Mouse (Mus musculus): ENCODE measurements at regions not wholly inside any gene's neighbourhood (a gene's known extent, or its start where the extent isn't known, plus 50 kb on each side); places are given as distances from the start of the nearest gene placed in this dataset.
"Not testable (repeated sequence)": the region's sequence is repeated elsewhere in the genome, so short reads cannot be mapped to it uniquely, and the experiment has no call there.

DNA sequence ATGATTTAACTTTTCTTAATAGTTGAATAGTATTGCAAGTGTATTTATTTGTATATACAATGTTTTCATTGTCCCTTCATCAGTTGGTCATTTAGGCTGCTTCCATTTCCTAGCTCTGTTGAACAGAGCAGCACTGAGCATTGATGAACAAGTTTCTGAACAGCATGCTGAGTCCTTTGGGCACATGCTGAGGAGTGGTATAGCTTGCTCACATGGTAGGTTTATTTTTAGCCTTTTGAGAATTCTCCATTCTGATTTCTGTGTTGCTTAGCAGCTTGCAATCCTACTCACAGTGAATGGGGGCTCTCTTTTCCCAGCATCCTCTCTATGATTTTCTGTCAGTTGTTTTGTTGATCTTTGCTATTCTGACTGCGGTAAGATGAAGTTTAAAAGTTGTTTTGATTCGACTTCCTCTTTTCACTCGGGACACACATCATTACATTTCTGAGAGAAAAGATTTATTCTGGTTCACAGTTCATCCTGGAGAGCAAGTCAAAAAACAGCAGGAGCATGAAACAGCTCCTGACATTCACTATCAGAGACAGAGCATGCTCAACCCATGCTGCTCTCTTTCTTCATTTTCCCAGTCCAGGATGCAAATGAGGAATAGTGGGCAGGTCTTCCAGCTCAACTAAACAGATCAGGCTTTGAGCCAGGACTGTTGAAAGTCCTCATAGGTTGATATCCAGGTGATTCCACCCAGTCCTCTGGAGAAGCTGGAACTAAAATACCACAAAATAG lies 413.1 kb downstream of the Gm37988 start:
- ATAC-seq (ENCODE audit: low FRiP score) (no peak), DNase-seq (ENCODE audit: low spot score) (no peak)
- Histone ChIP-seq H3K27me3 (ENCODE audit: control insufficient read depth, insufficient read depth, low read length) (no peaks in the 10 kb centered on the region), H3K9ac (ENCODE audit: low read depth, low read length) (no peak overlapping the region), H3K4me3 (ENCODE audit: low read depth, low read length) (no peak overlapping the region), H3K4me2 (replicated peaks; ENCODE audit: low read depth, low read length) (no peak overlapping the region), H3K9me3 (ENCODE audit: control insufficient read depth, low read length) (no peaks in the 10 kb centered on the region), H3K36me3 (ENCODE audit: control insufficient read depth, insufficient read depth, low read length) (no peaks in the 10 kb centered on the region), H3K27ac (ENCODE audit: low read depth, low read length) (no peak overlapping the region), H3K4me1 (replicated peaks; ENCODE audit: control insufficient read depth, insufficient read depth, low read length) (no peaks in the 10 kb centered on the region)
- WGBS = 80% methylated on average over 3 of the region's 3 CpGs

DNA sequence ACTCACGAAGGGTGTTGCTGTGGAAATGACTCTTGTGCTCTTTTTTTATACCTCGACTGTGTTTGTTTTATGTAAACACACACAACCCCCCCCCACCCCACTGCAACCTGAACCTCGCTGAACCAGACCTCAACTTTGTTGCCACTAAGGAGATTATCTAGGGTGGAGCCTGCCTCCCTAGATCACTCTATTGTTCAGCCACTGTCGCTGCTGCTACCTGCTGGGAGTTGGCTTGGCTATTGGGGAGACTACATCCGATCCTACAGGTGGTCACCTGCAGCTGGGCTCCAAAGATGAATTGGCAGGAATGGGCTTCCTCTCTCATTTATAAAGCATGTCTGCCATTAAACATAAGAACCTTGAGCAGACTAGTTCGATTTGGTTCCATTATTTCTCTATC lies 420.2 kb downstream of the Gm37988 start:
- H3K9me3 ChIP-seq (ENCODE audit: control insufficient read depth, low read length) = no peaks in the 10 kb centered on the region
- H3K4me2 ChIP-seq (replicated peaks; ENCODE audit: low read depth, low read length) = no peak overlapping the region
- H3K36me3 ChIP-seq (ENCODE audit: control insufficient read depth, insufficient read depth, low read length) = no peaks in the 10 kb centered on the region
- no peak overlapping the region for H3K27ac ChIP-seq (ENCODE audit: low read depth, low read length)
- no peak for DNase-seq (ENCODE audit: low spot score)
- H3K9ac ChIP-seq (ENCODE audit: low read depth, low read length) = no peak overlapping the region
- H3K4me3 ChIP-seq (ENCODE audit: low read depth, low read length) = no peak overlapping the region
- ATAC-seq (ENCODE audit: low FRiP score) = no peak
- H3K4me1 ChIP-seq (replicated peaks; ENCODE audit: control insufficient read depth, insufficient read depth, low read length) = no peaks in the 10 kb centered on the region
- WGBS = 38% methylated on average over 6 of the region's 6 CpGs
- 0 out of 2 replicates have a peak, but pooled peaks cover 2% of the 10 kb centered on the region for H3K27me3 ChIP-seq (ENCODE audit: control insufficient read depth, insufficient read depth, low read length)

DNA sequence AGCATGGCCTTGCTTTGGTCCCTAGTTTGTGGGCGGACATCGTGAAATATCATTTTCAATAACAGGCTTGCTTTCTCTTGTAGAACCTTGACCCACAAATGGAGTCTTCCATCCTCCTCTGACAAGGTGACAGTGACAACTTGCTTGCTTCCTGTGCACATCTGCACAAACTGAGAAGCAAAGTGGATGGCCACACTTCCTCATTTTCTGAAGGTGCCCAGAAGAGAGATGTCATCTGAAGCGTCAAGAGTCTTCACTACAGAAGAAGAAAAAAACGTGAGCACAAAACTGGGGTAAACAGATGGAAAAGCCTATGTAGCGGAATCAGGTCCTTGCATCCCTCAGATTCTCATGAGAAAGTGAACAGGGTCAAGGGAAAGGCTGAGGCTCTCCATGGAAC lies 423.5 kb downstream of the Gm37988 start:
- Histone ChIP-seq H3K9ac (ENCODE audit: low read depth, low read length) (no peak overlapping the region), H3K4me1 (replicated peaks; ENCODE audit: control insufficient read depth, insufficient read depth, low read length) (no peaks in the 10 kb centered on the region), H3K27me3 (ENCODE audit: control insufficient read depth, insufficient read depth, low read length) (0 out of 2 replicates have a peak, but pooled peaks cover 2% of the 10 kb centered on the region), H3K9me3 (ENCODE audit: control insufficient read depth, low read length) (no peaks in the 10 kb centered on the region), H3K4me2 (replicated peaks; ENCODE audit: low read depth, low read length) (no peak overlapping the region), H3K4me3 (ENCODE audit: low read depth, low read length) (no peak overlapping the region), H3K36me3 (ENCODE audit: control insufficient read depth, insufficient read depth, low read length) (no peaks in the 10 kb centered on the region), H3K27ac (ENCODE audit: low read depth, low read length) (no peak overlapping the region)
- 90% methylated on average over 5 of the region's 5 CpGs for WGBS
- no peak for ATAC-seq (ENCODE audit: low FRiP score)
- DNase-seq (ENCODE audit: low spot score) = no peak

DNA sequence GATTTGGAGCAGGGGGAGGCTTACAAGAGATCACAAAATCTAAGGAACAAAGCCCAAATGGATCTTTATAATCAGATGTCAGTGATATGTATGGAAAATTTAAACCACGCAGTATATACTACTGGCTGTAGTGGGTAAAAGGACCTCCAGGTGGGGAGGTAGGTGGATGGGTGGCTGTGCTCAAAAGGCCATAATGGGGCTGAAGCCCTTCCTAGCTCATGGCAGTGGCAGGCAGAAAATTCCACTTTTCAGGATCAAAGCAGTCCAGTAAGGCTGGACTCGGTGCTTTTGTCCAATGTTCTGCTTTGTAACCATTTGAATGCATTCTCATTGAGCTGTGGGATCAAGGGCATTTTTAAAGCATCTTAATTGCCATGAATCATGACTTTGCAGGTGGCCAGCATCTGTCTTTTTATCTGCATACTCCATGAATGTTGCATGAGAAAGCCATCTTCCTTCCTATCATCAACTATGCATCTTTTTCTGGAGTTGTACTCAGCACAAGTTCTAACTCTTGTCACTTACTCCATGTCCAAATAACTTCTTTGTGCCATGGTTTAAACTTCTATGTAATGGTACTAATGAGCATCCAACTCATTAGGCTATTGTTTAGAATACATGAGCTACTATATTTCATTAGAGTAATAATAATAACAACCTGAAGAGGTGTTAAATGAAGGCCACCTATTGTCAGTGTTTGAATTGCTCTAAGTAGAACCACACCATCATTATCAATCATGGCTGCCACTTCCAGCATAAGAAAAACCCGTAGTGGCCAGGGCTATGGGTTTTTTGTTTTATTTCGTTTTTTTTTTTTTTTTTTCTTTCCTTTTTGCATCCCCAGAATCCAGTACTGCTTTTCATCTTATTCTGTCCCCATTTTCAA lies 424.5 kb downstream of the Gm37988 start:
- Histone ChIP-seq H3K36me3 (ENCODE audit: control insufficient read depth, insufficient read depth, low read length) (no peaks in the 10 kb centered on the region), H3K4me3 (ENCODE audit: low read depth, low read length) (no peak overlapping the region), H3K4me1 (replicated peaks; ENCODE audit: control insufficient read depth, insufficient read depth, low read length) (no peaks in the 10 kb centered on the region), H3K9me3 (ENCODE audit: control insufficient read depth, low read length) (no peaks in the 10 kb centered on the region), H3K27me3 (ENCODE audit: control insufficient read depth, insufficient read depth, low read length) (0 out of 2 replicates have a peak, but pooled peaks cover 2% of the 10 kb centered on the region), H3K9ac (ENCODE audit: low read depth, low read length) (no peak overlapping the region), H3K27ac (ENCODE audit: low read depth, low read length) (peak overlapping the region; percentile 44; the same call in 1 of the 2 replicates), H3K4me2 (replicated peaks; ENCODE audit: low read depth, low read length) (no peak overlapping the region)
- peak; percentile 65 for ATAC-seq (ENCODE audit: low FRiP score)
- WGBS = 28% methylated on average over 4 of the region's 4 CpGs
- DNase-seq (ENCODE audit: low spot score) = peak; percentile 38

DNA sequence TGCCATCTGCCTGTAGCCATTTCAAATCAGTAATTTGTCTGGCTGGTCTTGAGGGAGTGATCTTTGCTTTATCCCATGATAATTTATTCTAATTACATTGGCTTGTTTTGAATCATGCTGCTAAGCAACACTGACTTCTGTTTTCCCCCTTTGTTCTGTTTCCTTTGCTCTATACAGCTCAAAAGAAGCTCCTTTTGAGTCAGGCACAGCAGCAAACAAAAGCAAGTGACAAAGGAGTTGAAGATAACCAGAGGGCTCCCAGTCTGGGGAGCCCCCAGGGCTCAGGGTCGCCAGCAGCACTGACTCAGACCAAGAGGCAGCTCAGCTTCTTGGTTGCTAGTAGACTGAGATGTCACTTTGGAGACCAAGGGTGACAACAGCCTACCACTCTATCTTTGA lies 425.2 kb downstream of the Gm37988 start:
- H3K27ac ChIP-seq (ENCODE audit: low read depth, low read length) = 0 out of 2 replicates have a peak overlapping the region, but pooled peaks have one; percentile 10
- ATAC-seq (ENCODE audit: low FRiP score) (peak; percentile 93), DNase-seq (ENCODE audit: low spot score) (peak; percentile 71)
- no peaks in the 10 kb centered on the region for H3K36me3 ChIP-seq (ENCODE audit: control insufficient read depth, insufficient read depth, low read length)
- H3K4me1 ChIP-seq (replicated peaks; ENCODE audit: control insufficient read depth, insufficient read depth, low read length) = no peaks in the 10 kb centered on the region
- H3K4me2 ChIP-seq (replicated peaks; ENCODE audit: low read depth, low read length) = no peak overlapping the region
- no peak overlapping the region for H3K4me3 ChIP-seq (ENCODE audit: low read depth, low read length)
- no peaks in the 10 kb centered on the region for H3K9me3 ChIP-seq (ENCODE audit: control insufficient read depth, low read length)
- 8% methylated on average over 1 of the region's 1 CpGs for WGBS
- no peak overlapping the region for H3K9ac ChIP-seq (ENCODE audit: low read depth, low read length)
- H3K27me3 ChIP-seq (ENCODE audit: control insufficient read depth, insufficient read depth, low read length) = 0 out of 2 replicates have a peak, but pooled peaks cover 2% of the 10 kb centered on the region

DNA sequence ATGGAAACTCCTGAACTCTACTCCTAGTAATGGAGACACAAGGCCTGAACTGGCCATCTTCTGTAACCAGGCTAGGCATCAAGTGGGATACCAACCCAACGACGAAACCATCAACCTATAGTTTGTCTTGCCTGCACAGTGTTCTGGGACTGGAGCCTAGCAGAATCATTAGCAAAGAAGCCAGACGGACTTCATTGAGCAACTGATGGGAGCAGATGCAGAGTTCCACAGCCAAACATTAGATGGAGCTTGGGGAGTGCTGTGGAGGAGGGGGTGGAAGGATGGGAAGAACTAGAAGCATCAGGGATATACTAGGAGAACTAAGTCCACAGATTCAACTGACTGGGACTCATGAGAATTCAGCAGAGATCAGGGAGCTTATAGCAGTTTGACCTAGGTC lies 435.5 kb downstream of the Gm37988 start:
- Histone ChIP-seq H3K27ac (ENCODE audit: low read depth, low read length) (no peak overlapping the region), H3K9me3 (ENCODE audit: control insufficient read depth, low read length) (no peaks in the 10 kb centered on the region), H3K4me1 (replicated peaks; ENCODE audit: control insufficient read depth, insufficient read depth, low read length) (no peaks in the 10 kb centered on the region), H3K4me2 (replicated peaks; ENCODE audit: low read depth, low read length) (no peak overlapping the region), H3K27me3 (ENCODE audit: control insufficient read depth, insufficient read depth, low read length) (no peaks in the 10 kb centered on the region), H3K9ac (ENCODE audit: low read depth, low read length) (no peak overlapping the region), H3K4me3 (ENCODE audit: low read depth, low read length) (no peak overlapping the region), H3K36me3 (ENCODE audit: control insufficient read depth, insufficient read depth, low read length) (no peaks in the 10 kb centered on the region)
- ATAC-seq (ENCODE audit: low FRiP score) (no peak), DNase-seq (ENCODE audit: low spot score) (no peak)
- 91% methylated on average over 3 of the region's 3 CpGs for WGBS

DNA sequence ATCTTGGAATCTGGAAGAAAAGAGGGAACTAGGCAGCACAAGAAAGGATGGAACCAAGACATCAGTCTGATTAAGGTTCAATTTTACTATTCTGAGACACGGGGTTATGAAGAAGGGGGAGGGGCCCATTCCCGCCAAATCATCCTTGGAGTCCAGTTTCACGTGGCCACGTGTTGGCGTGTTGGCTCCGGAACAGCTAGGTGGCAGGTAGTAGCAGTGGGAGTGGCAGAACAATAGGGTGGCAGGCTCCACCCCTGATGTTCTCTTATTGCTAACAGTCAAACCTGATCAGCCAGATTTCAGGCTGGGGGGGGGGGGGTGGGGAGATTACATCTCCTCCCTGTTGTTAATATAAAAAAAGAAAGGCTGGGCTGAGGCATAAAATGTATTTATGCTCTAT lies 453.2 kb downstream of the Gm37988 start:
- not testable (repeated sequence) for H3K27me3 ChIP-seq (ENCODE audit: control insufficient read depth, insufficient read depth, low read length); H3K27ac ChIP-seq (ENCODE audit: low read depth, low read length); H3K4me1 ChIP-seq (replicated peaks; ENCODE audit: control insufficient read depth, insufficient read depth, low read length); H3K4me3 ChIP-seq (ENCODE audit: low read depth, low read length); H3K9me3 ChIP-seq (ENCODE audit: control insufficient read depth, low read length); H3K4me2 ChIP-seq (replicated peaks; ENCODE audit: low read depth, low read length); H3K9ac ChIP-seq (ENCODE audit: low read depth, low read length); H3K36me3 ChIP-seq (ENCODE audit: control insufficient read depth, insufficient read depth, low read length); ATAC-seq (ENCODE audit: low FRiP score); DNase-seq (ENCODE audit: low spot score)
- WGBS = 75% methylated on average over 6 of the region's 6 CpGs

DNA sequence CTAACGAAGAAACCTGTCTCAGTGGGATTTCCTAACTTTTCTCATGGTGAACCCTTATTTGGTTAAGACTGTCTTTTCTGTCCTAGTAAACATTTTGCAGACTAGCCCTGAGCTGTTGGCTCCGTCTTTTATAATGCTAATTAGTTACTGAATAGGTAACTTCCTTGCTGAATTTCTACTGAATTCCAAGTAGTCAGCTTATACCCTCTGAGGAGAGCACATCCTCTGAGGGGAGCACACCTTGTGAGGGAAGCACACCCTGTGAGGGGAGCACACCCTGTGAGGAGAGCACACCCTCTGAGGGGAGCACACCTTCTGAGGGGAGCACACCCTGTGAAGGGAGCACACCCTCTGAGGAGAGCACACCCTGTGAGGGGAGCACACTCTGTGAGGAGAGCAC lies 453.6 kb downstream of the Gm37988 start:
- not testable (repeated sequence) for H3K4me2 ChIP-seq (replicated peaks; ENCODE audit: low read depth, low read length); ATAC-seq (ENCODE audit: low FRiP score)
- WGBS = 40% methylated on average over 2 of the region's 2 CpGs

More for the DNA sequence above, 453.6 kb downstream of the Gm37988 start:
- not testable (repeated sequence) for H3K4me3 ChIP-seq (ENCODE audit: low read depth, low read length); H3K27ac ChIP-seq (ENCODE audit: low read depth, low read length); H3K9me3 ChIP-seq (ENCODE audit: control insufficient read depth, low read length); H3K4me1 ChIP-seq (replicated peaks; ENCODE audit: control insufficient read depth, insufficient read depth, low read length); H3K9ac ChIP-seq (ENCODE audit: low read depth, low read length); H3K27me3 ChIP-seq (ENCODE audit: control insufficient read depth, insufficient read depth, low read length); H3K36me3 ChIP-seq (ENCODE audit: control insufficient read depth, insufficient read depth, low read length); DNase-seq (ENCODE audit: low spot score)
